Mouse (Mus musculus) lung, embryonic 15.5 days (tissue): ENCODE data around the gene Naip1. TPM values are rescaled to one million over a fixed set of nuclear protein-coding genes. Genes with fewer than 3 reads are reported as not detected.
"Not testable (repeated sequence)": the region's sequence is repeated elsewhere in the genome, so short reads cannot be mapped to it uniquely, and the experiment has no call there.

Experiments used
- ATAC-seq: fragments of 200-750 bp; cut with Nextera tagmentation; 2 replicates; pipeline ENCODE4 v1.8.0; 2017; ENCODE audit warnings: moderate number of reproducible peaks, borderline replicate concordance; ENCODE audit not compliant: low FRiP score, low TSS enrichment; ENCODE audit errors: extremely low read depth
- H3K27ac ChIP-seq: fragments of 300-500 bp; sonication (generic); 2 replicates; pipeline ENCODE4 v1.5.1; 2015; ENCODE audit warnings: moderate library complexity, mild to moderate bottlenecking, inconsistent platforms
- H3K27me3 ChIP-seq: fragments of 300-500 bp; sonication (generic); 2 replicates; pipeline ENCODE4 v1.6.1; 2015; ENCODE audit warnings: inconsistent platforms
- H3K36me3 ChIP-seq: fragments of 300-500 bp; sonication (generic); 2 replicates; pipeline ENCODE4 v1.6.1; 2015; ENCODE audit warnings: inconsistent platforms
- H3K4me1 ChIP-seq: fragments of 300-500 bp; sonication (generic); 2 replicates; pipeline ENCODE4 v1.6.1; 2015; ENCODE audit warnings: inconsistent platforms
- H3K4me2 ChIP-seq: fragments of 300-500 bp; sonication (generic); 2 replicates; pipeline ENCODE4 v1.6.1; 2015; ENCODE audit warnings: inconsistent platforms, mild to moderate bottlenecking, moderate library complexity
- H3K4me3 ChIP-seq: fragments of 300-500 bp; sonication (generic); 2 replicates; pipeline ENCODE4 v1.5.1; 2015; ENCODE audit warnings: mild to moderate bottlenecking, inconsistent platforms
- H3K9ac ChIP-seq: fragments of 300-500 bp; sonication (generic); 2 replicates; pipeline ENCODE4 v1.6.1; 2015; ENCODE audit warnings: inconsistent platforms
- H3K9me3 ChIP-seq: fragments of 300-500 bp; sonication (generic); 2 replicates; pipeline ENCODE4 v1.6.1; 2016; ENCODE audit warnings: inconsistent platforms
- WGBS: fragments of 180-500 bp; shearing (Covaris S2); methylation state at CpG from one replicate; pipeline ENCODE4 v1.1.7; 2015; 5-methylcytosine and 5-hydroxymethylcytosine counted together
- polyA plus RNA-seq: library from polyadenylated mRNA; unstranded; fragments of >200 nt; fragmentation: Nextera tagmentation; extraction: Ambion mirVana; gene quantifications from 2 replicates; pipeline ENCODE4 v1.2.1, GENCODE M21; 2015

Naip1 gene
- polyA plus RNA-seq, result 0.05 TPM in 1 of 2 replicates, not detected in the other

GRCm38 (mm10) chr13:100452415-100453127 lies at the start of gene Naip1:
TSS of gene Naip1 (minus strand) at chr13:100452869.
- H3K4me1 ChIP-seq, H3K9ac ChIP-seq, H3K4me3 ChIP-seq, ATAC-seq, H3K4me2 ChIP-seq, H3K9me3 ChIP-seq, H3K36me3 ChIP-seq, H3K27me3 ChIP-seq, H3K27ac ChIP-seq: not testable (repeated sequence)
- WGBS, result 74% methylated on average over 8 of the region's 8 CpGs

- H3K36me3 ChIP-seq, H3K4me1 ChIP-seq, H3K4me3 ChIP-seq, ATAC-seq, H3K9ac ChIP-seq, H3K27ac ChIP-seq, H3K4me2 ChIP-seq, H3K27me3 ChIP-seq, H3K9me3 ChIP-seq: not testable (repeated sequence)
Measured at GRCm38 (mm10) chr13:100499625-100500024, 47.0 kb upstream of the Naip1 start.

- no peak overlapping the region for H3K4me3 ChIP-seq
- H3K36me3 ChIP-seq, result no peaks in the 10 kb centered on the region
- no peaks in the 10 kb centered on the region for H3K27me3 ChIP-seq
- H3K4me2 ChIP-seq, result no peak overlapping the region
- WGBS, result 66% methylated on average over 4 of the region's 4 CpGs
- no peak overlapping the region for H3K9ac ChIP-seq
- H3K27ac ChIP-seq, result no peak overlapping the region
- H3K4me1 ChIP-seq, result peaks cover 9% of the 10 kb centered on the region
- no peak for ATAC-seq
- H3K9me3 ChIP-seq, result no peaks in the 10 kb centered on the region
Measured at GRCm38 (mm10) chr13:100495337-100495736, 42.7 kb upstream of the Naip1 start.

- WGBS, result 58% methylated on average over 8 of the region's 8 CpGs
- not testable (repeated sequence) for H3K9ac ChIP-seq, H3K4me2 ChIP-seq, H3K27me3 ChIP-seq, ATAC-seq, H3K36me3 ChIP-seq, H3K27ac ChIP-seq, H3K4me3 ChIP-seq, H3K4me1 ChIP-seq, H3K9me3 ChIP-seq
Measured at GRCm38 (mm10) chr13:100494370-100494769, 41.7 kb upstream of the Naip1 start.

- H3K36me3 ChIP-seq, result peaks cover 5% of the 10 kb centered on the region
- H3K9ac ChIP-seq, result no peak overlapping the region
- no peaks in the 10 kb centered on the region for H3K27me3 ChIP-seq
- no peaks in the 10 kb centered on the region for H3K9me3 ChIP-seq
- no peak overlapping the region for H3K4me3 ChIP-seq
- H3K4me2 ChIP-seq, result no peak overlapping the region
- no peak overlapping the region for H3K27ac ChIP-seq
- 61% methylated on average over 8 of the region's 8 CpGs for WGBS
- H3K4me1 ChIP-seq, result peaks cover 9% of the 10 kb centered on the region
- ATAC-seq, result no peak
Measured at GRCm38 (mm10) chr13:100493313-100493712, 40.6 kb upstream of the Naip1 start.

- Histone ChIP-seq H3K9ac (peak within 1 kb of the TSS; percentile 85), H3K4me3 (peak within 1 kb of the TSS; percentile 85), H3K4me1 (peaks cover 9% of the 10 kb centered on the region), H3K4me2 (peak within 1 kb of the TSS; percentile 73), H3K27ac (peak within 1 kb of the TSS; percentile 80), H3K27me3 (no peaks in the 10 kb centered on the region), H3K36me3 (peaks cover 16% of the 10 kb centered on the region), H3K9me3 (no peaks in the 10 kb centered on the region)
- ATAC-seq, result peak; percentile 79
- WGBS, result under 1% methylated on average over 51 of the region's 51 CpGs
Measured at GRCm38 (mm10) chr13:100492061-100492787, 39.6 kb upstream of the Naip1 start, which contains the start of gene Gtf2h2. TSS of gene Gtf2h2 (minus strand) at chr13:100492579.

- no peaks in the 10 kb centered on the region for H3K27me3 ChIP-seq
- no peak for ATAC-seq
- WGBS, result 15% methylated on average over 6 of the region's 6 CpGs
- H3K4me1 ChIP-seq, result peaks cover 9% of the 10 kb centered on the region
- H3K4me2 ChIP-seq, result peak overlapping the region; percentile 73
- peaks cover 22% of the 10 kb centered on the region for H3K36me3 ChIP-seq
- H3K9ac ChIP-seq, result peak overlapping the region; percentile 85
- H3K9me3 ChIP-seq, result no peaks in the 10 kb centered on the region
- H3K27ac ChIP-seq, result no peak overlapping the region
- H3K4me3 ChIP-seq, result peak overlapping the region; percentile 85
Measured at GRCm38 (mm10) chr13:100491623-100492022, 39.0 kb upstream of the Naip1 start.

- ATAC-seq, result no peak
- no peaks in the 10 kb centered on the region for H3K9me3 ChIP-seq
- no peak overlapping the region for H3K27ac ChIP-seq
- H3K36me3 ChIP-seq, result peaks cover 26% of the 10 kb centered on the region
- H3K9ac ChIP-seq, result no peak overlapping the region
- H3K4me1 ChIP-seq, result peaks cover 9% of the 10 kb centered on the region
- no peak overlapping the region for H3K4me3 ChIP-seq
- 82% methylated on average over 5 of the region's 5 CpGs for WGBS
- no peak overlapping the region for H3K4me2 ChIP-seq
- H3K27me3 ChIP-seq, result no peaks in the 10 kb centered on the region
Measured at GRCm38 (mm10) chr13:100490424-100490823, 37.8 kb upstream of the Naip1 start.

- H3K36me3 ChIP-seq, result peaks cover 53% of the 10 kb centered on the region
- H3K9ac ChIP-seq, result no peak overlapping the region
- H3K27me3 ChIP-seq, result no peaks in the 10 kb centered on the region
- WGBS, result 63% methylated on average over 7 of the region's 7 CpGs
- H3K4me3 ChIP-seq, result no peak overlapping the region
- no peak overlapping the region for H3K27ac ChIP-seq
- H3K9me3 ChIP-seq, result no peaks in the 10 kb centered on the region
- no peak for ATAC-seq
- no peak overlapping the region for H3K4me2 ChIP-seq
- no peaks in the 10 kb centered on the region for H3K4me1 ChIP-seq
Measured at GRCm38 (mm10) chr13:100483610-100484009, 30.9 kb upstream of the Naip1 start.

GRCm38 (mm10) chr13:100463527-100464222 lies 11.0 kb upstream of the Naip1 start:
- Histone ChIP-seq H3K4me1 (no peaks in the 10 kb centered on the region), H3K9ac (no peak overlapping the region), H3K4me3 (no peak overlapping the region), H3K9me3 (no peaks in the 10 kb centered on the region), H3K27ac (no peak overlapping the region), H3K27me3 (no peaks in the 10 kb centered on the region), H3K4me2 (no peak overlapping the region), H3K36me3 (peaks cover 39% of the 10 kb centered on the region)
- no peak for ATAC-seq
- WGBS, result 87% methylated on average over 2 of the region's 2 CpGs

GRCm38 (mm10) chr13:100461336-100461735 lies 8.7 kb upstream of the Naip1 start:
- 75% methylated on average over 3 of the region's 3 CpGs for WGBS
- H3K36me3 ChIP-seq, result peaks cover 18% of the 10 kb centered on the region
- ATAC-seq, result no peak

GRCm38 (mm10) chr13:100449495-100449894 lies 3.2 kb downstream of the Naip1 start:
- no peaks in the 10 kb centered on the region for H3K9me3 ChIP-seq
- no peak overlapping the region for H3K27ac ChIP-seq
- no peak overlapping the region for H3K9ac ChIP-seq
- no peak overlapping the region for H3K4me2 ChIP-seq
- ATAC-seq, result no peak
- H3K4me3 ChIP-seq, result no peak overlapping the region
- H3K36me3 ChIP-seq, result no peaks in the 10 kb centered on the region
- no peaks in the 10 kb centered on the region for H3K27me3 ChIP-seq
- WGBS, result 83% methylated on average over 1 of the region's 1 CpGs
- no peaks in the 10 kb centered on the region for H3K4me1 ChIP-seq

More at GRCm38 (mm10) chr13:100461336-100461735, 8.7 kb upstream of the Naip1 start:
- no peak overlapping the region for H3K27ac ChIP-seq
- H3K9me3 ChIP-seq, result no peaks in the 10 kb centered on the region
- no peaks in the 10 kb centered on the region for H3K4me1 ChIP-seq
- no peak overlapping the region for H3K4me2 ChIP-seq
- no peak overlapping the region for H3K4me3 ChIP-seq
- H3K9ac ChIP-seq, result no peak overlapping the region
- no peaks in the 10 kb centered on the region for H3K27me3 ChIP-seq
